Mouse (Mus musculus) heart, adult 8-10 months (tissue): ENCODE data around the gene Dnajc3. TPM values are rescaled to one million over a fixed set of nuclear protein-coding genes. Genes with fewer than 3 reads are reported as not detected.

Experiments used
- total RNA-seq, 4 experiments: library from RNA; stranded (reverse); gene quantifications; 2 replicates each; pipeline ENCODE4 v1.2.4; 2022

The Dnajc3 gene
- total RNA-seq, 4 experiments from 2014 or later = 25.5 to 33.5 (median 28.4) TPM

Other genes with a start within 250 kb of the Dnajc3 start
- 1 to 10 TPM; 7.4 to 9.9 (median 8.5) TPM for gene Abcc4, start 231.8 kb upstream of the Dnajc3 start, total RNA-seq
- gene Cldn10, start 150.1 kb upstream of the Dnajc3 start, total RNA-seq = under 1 TPM in 2 of 4 experiments, not detected in 2; 0.16 to 0.23 TPM
- gene Dzip1, start 12.5 kb upstream of the Dnajc3 start, total RNA-seq = 1 to 10 TPM; 2.1 to 3.1 (median 2.5) TPM
- 1 to 10 TPM; 6.8 to 9.6 (median 7.5) TPM for gene Uggt2, start 161.5 kb downstream of the Dnajc3 start, total RNA-seq
- gene Hs6st3, start 200.4 kb downstream of the Dnajc3 start, total RNA-seq = not detected